Mouse (Mus musculus) hindbrain, embryonic 14.5 days (tissue): ENCODE results near the gene Zcrb1. TPM values are rescaled to one million over a fixed set of nuclear protein-coding genes. Genes with fewer than 3 reads are reported as not detected.
"Not testable (repeated sequence)": the region's sequence is repeated elsewhere in the genome, so short reads cannot be mapped to it uniquely, and the experiment has no call there.

ENCODE experiments used
- ATAC-seq: fragments of 200-750 bp; cut with Nextera tagmentation; 2 replicates; pipeline ENCODE4 v1.8.0; 2017; ENCODE audit warnings: moderate number of reproducible peaks, mild to moderate bottlenecking, moderate TSS enrichment, moderate library complexity; ENCODE audit not compliant: low FRiP score
- DNase-seq: peaks from one replicate; pipeline ENCODE4 v3.0.0-alpha.2; 2015; ENCODE audit warnings: low spot score
- H3K27ac ChIP-seq: fragments of 300-500 bp; sonication (generic); 2 replicates; pipeline ENCODE4 v1.5.1; 2014; ENCODE audit warnings: mild to moderate bottlenecking, moderate library complexity
- H3K27me3 ChIP-seq: fragments of 300-500 bp; sonication (generic); 2 replicates; pipeline ENCODE4 v1.6.1; 2014; ENCODE audit warnings: mild to moderate bottlenecking, low read length, mixed read lengths; ENCODE audit not compliant: control insufficient read depth, insufficient read depth
- H3K36me3 ChIP-seq: fragments of 300-500 bp; sonication (generic); replicated peaks from 2 replicates; pipeline ENCODE4 v1.6.1; 2014; ENCODE audit not compliant: control insufficient read depth, insufficient read depth
- H3K4me1 ChIP-seq: fragments of 300-500 bp; sonication (generic); replicated peaks from 2 replicates; pipeline ENCODE4 v1.6.1; 2014; ENCODE audit warnings: antibody characterized with exemption, low read length, mixed read lengths; ENCODE audit not compliant: control insufficient read depth, insufficient read depth
- H3K4me2 ChIP-seq: fragments of 300-500 bp; sonication (generic); replicated peaks from 2 replicates; pipeline ENCODE4 v1.6.1; 2014; ENCODE audit warnings: mild to moderate bottlenecking, moderate library complexity
- H3K4me3 ChIP-seq: fragments of 300-500 bp; sonication (generic); replicated peaks from 2 replicates; pipeline ENCODE4 v1.5.1; 2014; ENCODE audit warnings: mild to moderate bottlenecking, low read length
- H3K9ac ChIP-seq: fragments of 300-500 bp; sonication (generic); 2 replicates; pipeline ENCODE4 v1.6.1; 2014
- H3K9me3 ChIP-seq: fragments of 300-500 bp; sonication (generic); 2 replicates; pipeline ENCODE4 v1.6.1; 2016; ENCODE audit warnings: low read length; ENCODE audit not compliant: control insufficient read depth
- WGBS: fragments of 180-500 bp; shearing (Covaris S2); extraction: QIAGEN DNeasy Blood & Tissue Kit; methylation state at CpG from one replicate; pipeline ENCODE4 v1.1.7; 2014; 5-methylcytosine and 5-hydroxymethylcytosine counted together
- polyA plus RNA-seq: library from polyadenylated mRNA; unstranded; fragments of >200 nt; fragmentation: Nextera tagmentation; extraction: Ambion mirVana; gene quantifications from 2 replicates; pipeline ENCODE4 v1.2.1, GENCODE M21; 2014

The Zcrb1 gene
- polyA plus RNA-seq, 1 experiment from 2014 or later, result 164 TPM

GRCm38 (mm10) chr15:93381337-93381736, 16.8 kb downstream of the Zcrb1 start:
- no peak overlapping the region for H3K27ac ChIP-seq
- 74% methylated on average over 5 of the region's 5 CpGs for WGBS
- no peak for DNase-seq

GRCm38 (mm10) chr15:93379177-93379576, 19.0 kb downstream of the Zcrb1 start:
- Histone ChIP-seq H3K4me2 (no peak overlapping the region), H3K4me3 (no peak overlapping the region), H3K27me3 (no peaks in the 10 kb centered on the region), H3K9ac (no peak overlapping the region), H3K27ac (no peak overlapping the region), H3K4me1 (no peaks in the 10 kb centered on the region), H3K36me3 (no peaks in the 10 kb centered on the region; the same call in 1 of the 2 replicates), H3K9me3 (no peaks in the 10 kb centered on the region)
- ATAC-seq, result no peak
- DNase-seq, result no peak
- WGBS, result 70% methylated on average over 3 of the region's 3 CpGs

More at GRCm38 (mm10) chr15:93381337-93381736, 16.8 kb downstream of the Zcrb1 start:
- H3K4me2 ChIP-seq, result no peak overlapping the region
- H3K4me3 ChIP-seq, result no peak overlapping the region
- ATAC-seq, result no peak
- H3K9me3 ChIP-seq, result no peaks in the 10 kb centered on the region
- no peak overlapping the region for H3K9ac ChIP-seq
- no peaks in the 10 kb centered on the region for H3K4me1 ChIP-seq
- H3K36me3 ChIP-seq, result peaks cover 14% of the 10 kb centered on the region
- no peaks in the 10 kb centered on the region for H3K27me3 ChIP-seq

- Histone ChIP-seq H3K27ac (no peak overlapping the region), H3K4me1 (no peaks in the 10 kb centered on the region), H3K9me3 (no peaks in the 10 kb centered on the region), H3K27me3 (no peaks in the 10 kb centered on the region), H3K9ac (no peak overlapping the region), H3K36me3 (no peaks in the 10 kb centered on the region), H3K4me3 (no peak overlapping the region), H3K4me2 (no peak overlapping the region)
- ATAC-seq, result no peak
- WGBS, result 89% methylated on average over 5 of the region's 5 CpGs
- no peak for DNase-seq
Measured at GRCm38 (mm10) chr15:93375696-93376095, 22.4 kb downstream of the Zcrb1 start.

DNA sequence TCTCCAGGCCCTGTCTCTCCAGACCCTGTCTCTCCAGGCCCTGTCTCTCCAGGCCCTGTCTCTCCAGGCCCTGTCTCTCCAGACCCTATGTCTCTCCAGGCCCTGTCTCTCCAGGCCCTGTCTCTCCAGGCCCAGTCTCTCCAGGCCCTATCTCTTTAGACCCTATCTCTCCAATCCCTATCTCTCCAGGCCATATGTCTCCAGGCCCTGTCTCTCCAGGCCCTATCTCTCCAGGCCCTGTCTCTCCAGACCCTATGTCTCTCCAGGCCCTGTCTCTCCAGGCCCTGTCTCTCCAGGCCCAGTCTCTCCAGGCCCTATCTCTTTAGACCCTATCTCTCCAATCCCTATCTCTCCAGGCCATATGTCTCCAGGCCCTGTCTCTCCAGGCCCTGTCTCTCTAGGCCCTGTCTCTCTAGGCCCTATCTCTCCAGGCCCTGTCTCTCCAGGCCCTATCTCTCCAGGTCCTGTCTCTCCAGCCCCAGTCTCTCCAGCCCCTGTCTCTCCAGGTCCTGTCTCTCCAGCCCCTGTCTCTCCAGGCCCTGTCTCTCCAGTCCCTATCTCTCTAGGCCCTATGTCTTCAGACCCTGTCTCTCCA, 25.5 kb downstream of the Zcrb1 start:
- not testable (repeated sequence) for H3K9me3 ChIP-seq, ATAC-seq, H3K36me3 ChIP-seq, DNase-seq, H3K4me2 ChIP-seq, H3K4me1 ChIP-seq, H3K27me3 ChIP-seq, H3K4me3 ChIP-seq, H3K27ac ChIP-seq, H3K9ac ChIP-seq

DNA sequence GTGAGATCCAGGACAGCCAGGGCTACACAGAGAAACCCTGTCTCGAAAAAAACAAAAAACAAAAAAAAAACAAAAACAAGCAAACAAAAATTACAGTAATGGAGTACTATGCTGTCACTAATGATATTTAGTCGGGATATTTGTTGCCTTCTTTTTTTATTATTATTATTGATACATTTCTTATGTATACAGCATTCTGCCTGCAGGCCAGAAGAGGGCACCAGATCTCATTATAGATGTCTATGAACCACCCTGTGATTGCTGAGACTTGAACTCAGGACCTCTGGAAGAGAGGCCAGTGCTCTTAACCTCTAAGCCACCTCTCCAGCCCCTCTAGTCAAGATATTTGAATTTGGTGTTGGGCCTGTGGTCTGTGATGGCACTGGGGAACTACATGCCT, 26.3 kb downstream of the Zcrb1 start:
- no peaks in the 10 kb centered on the region for H3K36me3 ChIP-seq
- no peaks in the 10 kb centered on the region for H3K27me3 ChIP-seq
- no peak overlapping the region for H3K4me3 ChIP-seq
- no peak overlapping the region for H3K27ac ChIP-seq
- WGBS, result 85% methylated on average over 2 of the region's 2 CpGs
- no peak overlapping the region for H3K9ac ChIP-seq
- no peaks in the 10 kb centered on the region for H3K9me3 ChIP-seq
- H3K4me1 ChIP-seq, result no peaks in the 10 kb centered on the region
- DNase-seq, result no peak
- ATAC-seq, result no peak
- H3K4me2 ChIP-seq, result no peak overlapping the region

- Histone ChIP-seq H3K9me3 (no peaks in the 10 kb centered on the region), H3K4me1 (no peaks in the 10 kb centered on the region), H3K4me3 (no peak overlapping the region), H3K9ac (no peak overlapping the region), H3K36me3 (no peaks in the 10 kb centered on the region), H3K4me2 (no peak overlapping the region), H3K27me3 (no peaks in the 10 kb centered on the region), H3K27ac (no peak overlapping the region)
- ATAC-seq (no peak), DNase-seq (no peak)
- WGBS, result 77% methylated on average over 9 of the region's 9 CpGs
Measured at GRCm38 (mm10) chr15:93368558-93368957, 29.6 kb downstream of the Zcrb1 start.

DNA sequence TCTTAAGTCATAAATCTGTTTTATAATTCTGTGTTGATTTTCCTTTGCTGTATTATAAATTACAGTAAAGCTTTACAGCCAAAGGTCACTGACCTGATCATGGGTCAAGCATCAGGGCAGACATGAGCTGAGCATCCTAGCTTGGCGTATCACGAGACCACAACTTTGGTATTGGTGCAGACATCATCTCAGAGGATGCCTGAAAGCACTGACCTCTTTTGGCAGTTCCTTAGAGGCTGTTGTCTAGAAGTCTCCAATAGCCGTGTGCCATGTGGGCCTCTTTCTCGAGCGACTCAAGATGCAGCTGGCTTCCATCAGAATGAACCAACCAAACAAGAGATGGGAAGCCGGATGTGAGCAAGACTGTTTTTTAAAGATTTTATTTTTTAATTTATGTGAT, 32.6 kb downstream of the Zcrb1 start:
- Histone ChIP-seq H3K9ac (no peak overlapping the region), H3K27me3 (no peaks in the 10 kb centered on the region), H3K4me1 (no peaks in the 10 kb centered on the region), H3K27ac (no peak overlapping the region), H3K4me2 (no peak overlapping the region), H3K9me3 (no peaks in the 10 kb centered on the region), H3K4me3 (no peak overlapping the region), H3K36me3 (no peaks in the 10 kb centered on the region)
- no peak for DNase-seq
- ATAC-seq, result no peak
- WGBS, result 93% methylated on average over 6 of the region's 6 CpGs

- WGBS, result 90% methylated on average over 17 of the region's 19 CpGs
- DNase-seq (no peak), ATAC-seq (no peak)
- no peaks in the 10 kb centered on the region for H3K27me3 ChIP-seq
- no peak overlapping the region for H3K4me2 ChIP-seq
- H3K9me3 ChIP-seq, result no peaks in the 10 kb centered on the region
- H3K36me3 ChIP-seq, result no peaks in the 10 kb centered on the region
- no peaks in the 10 kb centered on the region for H3K4me1 ChIP-seq
- no peak overlapping the region for H3K9ac ChIP-seq
- no peak overlapping the region for H3K27ac ChIP-seq
- H3K4me3 ChIP-seq, result no peak overlapping the region
Measured at GRCm38 (mm10) chr15:93358346-93359095, 39.6 kb downstream of the Zcrb1 start.

DNA sequence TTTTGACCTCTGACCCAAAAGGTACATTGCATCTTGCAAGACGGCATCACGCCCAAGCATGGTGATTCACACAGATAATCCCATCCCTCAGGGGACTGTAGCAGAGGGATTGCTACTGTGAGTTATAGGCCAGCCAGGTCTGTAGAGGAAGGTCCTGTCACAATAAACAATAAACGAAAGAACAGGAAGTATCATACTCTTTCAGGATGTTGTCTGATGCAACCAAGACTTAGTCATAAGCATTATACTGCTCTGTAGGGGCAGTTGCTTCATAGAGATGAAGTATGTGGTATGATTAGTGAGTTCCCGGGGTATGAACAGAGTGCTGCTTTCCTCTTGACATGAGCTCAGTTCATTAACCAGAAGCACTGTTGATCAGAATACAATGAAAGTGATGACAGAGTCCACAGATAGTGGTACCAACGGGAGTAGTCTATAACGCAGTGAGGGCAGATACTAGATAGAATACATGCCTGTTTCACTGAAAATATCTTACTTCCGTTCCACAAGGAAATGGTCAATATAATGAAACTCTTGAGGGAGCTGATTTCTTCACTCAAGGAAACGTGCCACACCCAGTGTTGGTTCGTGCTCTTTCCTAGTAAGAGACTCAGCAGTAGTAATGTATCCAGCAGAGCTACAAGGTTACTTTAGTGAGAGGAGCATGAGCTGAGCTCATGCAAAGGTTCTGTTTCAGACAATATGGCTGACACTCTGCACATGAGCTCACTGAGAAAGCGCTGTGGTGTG, 57.3 kb downstream of the Zcrb1 start:
- ATAC-seq, result no peak
- no peak overlapping the region for H3K27ac ChIP-seq
- no peak overlapping the region for H3K4me2 ChIP-seq
- no peaks in the 10 kb centered on the region for H3K36me3 ChIP-seq
- peaks cover 6% of the 10 kb centered on the region; the same call in 1 of the 2 replicates for H3K4me1 ChIP-seq
- H3K9me3 ChIP-seq, result no peaks in the 10 kb centered on the region
- H3K4me3 ChIP-seq, result no peak overlapping the region
- no peak for DNase-seq
- no peaks in the 10 kb centered on the region for H3K27me3 ChIP-seq
- H3K9ac ChIP-seq, result no peak overlapping the region
- WGBS, result 91% methylated on average over 10 of the region's 10 CpGs
